Mouse (Mus musculus): ENCODE data around the gene Olfr52.
"Not testable (repeated sequence)": the region's sequence is repeated elsewhere in the genome, so short reads cannot be mapped to it uniquely, and the experiment has no call there.

Olfr52 gene

DNA sequence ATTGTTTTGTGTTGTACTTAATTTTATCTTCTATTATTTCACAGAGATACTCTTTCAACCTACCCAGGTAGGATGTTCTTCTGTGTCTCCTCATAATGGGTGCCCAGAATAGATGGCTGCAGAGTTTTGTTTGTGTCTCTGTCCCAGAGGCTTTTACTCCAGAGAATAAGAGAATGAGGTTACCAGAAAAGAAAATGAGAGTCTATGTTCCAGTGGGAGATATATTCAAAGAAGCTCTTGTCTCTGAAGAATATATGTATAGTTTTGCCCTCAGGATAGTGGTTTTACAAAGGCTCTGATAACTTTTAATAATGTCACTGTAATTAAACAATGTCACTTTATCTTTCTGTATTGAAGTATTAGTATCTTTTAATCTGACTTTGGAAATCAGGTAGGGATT, at the start of gene Olfr52:
Olfr52 (minus strand) TSS at position 101 of the 400 bp plus-strand sequence.
- no peak for DNase-seq (ENCODE audit: low spot score in 2 of 2)

- no peak for DNase-seq (ENCODE audit: low spot score in 2 of 2)
These were observed 45.8 kb upstream of the Olfr52 start, which contains the start of gene Olfr1047 for GRCm38 (mm10) chr2:86231301-86231700. Gene Olfr1047 (minus strand): TSS chr2:86231401.

GRCm38 (mm10) chr2:86219214-86219613, 33.7 kb upstream of the Olfr52 start, which contains the start of gene Olfr1046:
Gene Olfr1046 (minus strand): TSS chr2:86219314.
- no peak for DNase-seq (ENCODE audit: low spot score in 2 of 2)

- no peak for DNase-seq (ENCODE audit: low spot score in 2 of 2)
These were observed 17.4 kb upstream of the Olfr52 start, which contains the start of gene Olfr1045 for GRCm38 (mm10) chr2:86202909-86203308. Gene Olfr1045 (minus strand): TSS chr2:86203009.

- no peak for DNase-seq (ENCODE audit: low spot score in 2 of 2)
These were observed 10.4 kb upstream of the Olfr52 start for GRCm38 (mm10) chr2:86195863-86196262.

- DNase-seq (ENCODE audit: low spot score in 2 of 2) = no peak
These were observed 5.5 kb downstream of the Olfr52 start for GRCm38 (mm10) chr2:86179950-86180349.

DNA sequence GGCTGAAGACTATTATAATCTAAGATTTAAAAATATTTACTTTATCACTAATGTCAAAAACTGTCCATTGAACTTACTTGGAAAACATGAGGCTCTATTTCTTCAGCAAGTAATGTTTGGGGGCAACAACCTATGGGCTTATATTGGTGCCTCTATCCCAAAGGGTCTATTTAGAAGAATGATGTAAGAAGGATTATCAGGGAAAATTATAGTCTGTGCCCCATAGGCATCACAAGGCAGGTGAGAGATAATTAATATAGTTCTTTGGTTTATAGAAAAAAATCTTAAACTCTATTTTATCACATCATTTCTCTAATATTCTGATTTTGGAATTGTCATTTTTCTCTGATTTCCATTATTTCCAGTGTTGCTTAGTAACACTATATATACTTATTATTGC, 7.8 kb downstream of the Olfr52 start, which contains the start of gene Olfr1044:
Olfr1044 (minus strand) TSS at position 101 of the 400 bp plus-strand sequence.
- no peak for DNase-seq (ENCODE audit: low spot score in 2 of 2)

- DNase-seq (ENCODE audit: low spot score in 2 of 2) = not testable (repeated sequence)
These were observed 10.1 kb downstream of the Olfr52 start for GRCm38 (mm10) chr2:86175422-86175821.

DNA sequence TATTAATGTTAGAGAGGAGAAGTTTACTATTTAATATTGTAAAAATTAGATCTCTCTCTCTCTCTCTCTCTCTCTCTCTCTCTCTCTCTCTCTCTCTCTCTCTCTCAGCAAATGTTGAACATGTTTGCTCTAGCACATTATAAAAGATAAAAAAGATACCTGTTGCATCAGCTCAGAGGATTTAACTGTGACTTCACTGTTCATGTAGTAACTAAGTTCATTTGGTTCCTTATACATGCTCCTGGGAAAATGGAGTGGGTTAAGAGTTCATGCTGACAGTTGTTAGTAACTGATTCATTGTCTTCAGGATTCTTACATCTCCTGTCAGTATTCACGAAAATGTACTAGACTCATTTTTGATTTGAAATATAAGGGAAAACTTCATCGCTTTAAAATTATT, 18.1 kb downstream of the Olfr52 start, which contains the start of gene Olfr1043:
Olfr1043 (minus strand) TSS at position 101 of the 400 bp plus-strand sequence.
- DNase-seq (ENCODE audit: low spot score in 2 of 2) = no peak

DNA sequence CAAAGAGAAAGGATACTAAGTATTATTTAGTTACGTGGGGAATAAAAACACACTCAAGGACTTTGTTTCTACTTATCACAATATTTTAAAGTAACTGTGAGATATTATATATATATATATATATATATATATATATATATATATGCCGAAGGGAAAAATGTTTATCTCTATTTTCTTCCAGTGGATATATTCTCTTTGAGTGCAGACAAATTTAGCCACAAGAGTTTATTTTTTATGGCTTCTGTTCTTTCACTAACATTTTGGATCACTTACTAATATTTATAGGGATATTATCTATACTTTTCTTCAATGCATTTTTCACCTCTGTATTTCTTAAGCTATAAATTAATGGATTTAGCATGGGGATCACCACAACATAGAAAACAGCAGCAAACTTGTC, 23.7 kb downstream of the Olfr52 start, which contains the start of gene Olfr1042:
Olfr1042 (minus strand) TSS at position 101 of the 400 bp plus-strand sequence.
- no peak for DNase-seq (ENCODE audit: low spot score in 2 of 2)

DNA sequence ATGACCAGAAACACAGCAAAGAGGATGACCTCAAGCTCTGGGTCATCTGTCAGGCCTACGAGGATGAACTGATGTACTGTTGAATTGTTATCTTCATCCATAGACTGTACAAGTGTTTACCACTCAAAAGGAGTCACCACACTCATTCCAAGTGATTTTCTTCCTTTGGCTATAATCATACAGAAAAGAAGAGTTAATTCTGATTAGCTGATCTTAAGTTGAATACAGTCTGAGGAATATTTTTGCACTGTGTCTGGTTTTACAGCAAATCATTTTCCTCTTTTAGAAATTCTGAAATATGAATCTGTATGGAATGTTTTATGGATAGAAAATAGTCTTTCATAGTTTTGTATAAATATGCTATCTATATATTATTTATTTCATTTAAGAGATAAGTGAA, 38.9 kb downstream of the Olfr52 start, which contains the start of gene Olfr1040:
Olfr1040 (minus strand) TSS at position 101 of the 400 bp plus-strand sequence.
- DNase-seq (ENCODE audit: low spot score in 2 of 2) = no peak

GRCm38 (mm10) chr2:86135828-86136227, 49.7 kb downstream of the Olfr52 start, which contains the start of gene Olfr1039:
Gene Olfr1039 (minus strand): TSS chr2:86135928.
- no peak for DNase-seq (ENCODE audit: low spot score in 2 of 2)
